Mouse (Mus musculus) stomach, postnatal 0 days (tissue): ENCODE data around the gene Gm44511. TPM values are rescaled to one million over a fixed set of nuclear protein-coding genes. Genes with fewer than 3 reads are reported as not detected.

Source experiments
- ATAC-seq: fragments of 200-750 bp; cut with Nextera tagmentation; 2 replicates; pipeline ENCODE4 v1.8.0; 2017; ENCODE audit not compliant: low FRiP score, low TSS enrichment
- DNase-seq: peaks from one replicate; pipeline ENCODE4 v3.0.0-alpha.2; 2016; ENCODE audit warnings: low spot score
- H3K27ac ChIP-seq: fragments of 300-500 bp; sonication (generic); replicated peaks from 2 replicates; pipeline ENCODE4 v1.5.1; 2014; ENCODE audit warnings: mild to moderate bottlenecking, control low read depth
- H3K27me3 ChIP-seq: fragments of 300-500 bp; sonication (generic); 2 replicates; pipeline ENCODE4 v1.6.1; 2014; ENCODE audit warnings: low read length; ENCODE audit not compliant: control insufficient read depth, insufficient read depth
- H3K36me3 ChIP-seq: fragments of 300-500 bp; sonication (generic); 2 replicates; pipeline ENCODE4 v1.6.1; 2014; ENCODE audit warnings: low read length, mixed read lengths; ENCODE audit not compliant: control insufficient read depth, insufficient read depth
- H3K4me1 ChIP-seq: fragments of 300-500 bp; sonication (generic); replicated peaks from 2 replicates; pipeline ENCODE4 v1.6.1; 2014; ENCODE audit warnings: antibody characterized with exemption; ENCODE audit not compliant: control insufficient read depth, insufficient read depth
- H3K4me2 ChIP-seq: fragments of 300-500 bp; sonication (generic); replicated peaks from 2 replicates; pipeline ENCODE4 v1.6.1; 2014; ENCODE audit warnings: low read depth, mild to moderate bottlenecking, control low read depth, moderate library complexity
- H3K4me3 ChIP-seq: fragments of 300-500 bp; sonication (generic); 2 replicates; pipeline ENCODE4 v1.5.1; 2014; ENCODE audit warnings: low read depth, low read length, control low read depth
- H3K9ac ChIP-seq: fragments of 300-500 bp; sonication (generic); 2 replicates; pipeline ENCODE4 v1.6.1; 2014; ENCODE audit warnings: mild to moderate bottlenecking, low read length, control low read depth, mixed read lengths
- H3K9me3 ChIP-seq: fragments of 300-500 bp; sonication (generic); 2 replicates; pipeline ENCODE4 v1.6.1; 2016; ENCODE audit warnings: low read length; ENCODE audit not compliant: control insufficient read depth
- CTCF ChIP-seq: IDR thresholded peaks from 2 replicates; pipeline ENCODE4 v1.5.1; 2016; ENCODE audit warnings: antibody characterized with exemption, low read depth, mild to moderate bottlenecking, moderate library complexity
- EP300 ChIP-seq: optimal IDR thresholded peaks from 2 replicates; pipeline ENCODE3; 2016; ENCODE audit warnings: antibody characterized with exemption
- WGBS: fragments of 180-500 bp; shearing (Covaris S2); extraction: QIAGEN DNeasy Blood & Tissue Kit; methylation state at CpG from one replicate; pipeline ENCODE4 v1.1.7; 2014; 5-methylcytosine and 5-hydroxymethylcytosine counted together
- polyA plus RNA-seq: library from polyadenylated mRNA; unstranded; fragments of >200 nt; fragmentation: Nextera tagmentation; extraction: Ambion mirVana; gene quantifications from 2 replicates; pipeline ENCODE4 v1.2.1, GENCODE M21; 2015

Gene Gm44511
- polyA plus RNA-seq, 1 experiment from 2014 or later: not detected

DNA sequence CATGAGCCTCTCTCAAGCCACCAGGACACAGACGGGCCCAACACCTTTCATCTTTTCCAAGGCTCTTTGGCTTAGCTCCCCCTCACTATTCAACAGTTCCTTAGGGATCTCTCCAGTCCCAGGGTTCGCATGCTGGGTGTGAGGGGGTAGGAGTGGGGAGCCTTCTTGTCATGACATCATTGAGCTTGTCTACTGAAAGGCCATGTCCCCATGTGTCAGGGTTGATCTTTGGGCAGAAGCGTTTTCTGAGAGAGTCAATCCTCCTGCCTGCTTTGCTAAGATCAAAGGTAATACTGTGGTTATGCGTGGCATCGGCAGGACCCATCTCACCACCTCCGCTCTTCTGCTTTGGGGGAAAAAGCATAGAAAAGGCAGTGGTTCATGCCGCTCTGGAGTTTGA is 88.7 kb downstream of the Gm44511 start:
- H3K27ac ChIP-seq: no peak overlapping the region
- DNase-seq (no peak), ATAC-seq (no peak)
- H3K27me3 ChIP-seq: no peaks in the 10 kb centered on the region
- H3K4me1 ChIP-seq: no peaks in the 10 kb centered on the region
- no peak overlapping the region for H3K9ac ChIP-seq
- WGBS: 88% methylated on average over 7 of the region's 7 CpGs
- TF ChIP-seq CTCF (no peak), EP300 (no peak)
- H3K36me3 ChIP-seq: no peaks in the 10 kb centered on the region
- H3K4me3 ChIP-seq: no peak overlapping the region
- H3K4me2 ChIP-seq: no peak overlapping the region
- no peaks in the 10 kb centered on the region for H3K9me3 ChIP-seq

DNA sequence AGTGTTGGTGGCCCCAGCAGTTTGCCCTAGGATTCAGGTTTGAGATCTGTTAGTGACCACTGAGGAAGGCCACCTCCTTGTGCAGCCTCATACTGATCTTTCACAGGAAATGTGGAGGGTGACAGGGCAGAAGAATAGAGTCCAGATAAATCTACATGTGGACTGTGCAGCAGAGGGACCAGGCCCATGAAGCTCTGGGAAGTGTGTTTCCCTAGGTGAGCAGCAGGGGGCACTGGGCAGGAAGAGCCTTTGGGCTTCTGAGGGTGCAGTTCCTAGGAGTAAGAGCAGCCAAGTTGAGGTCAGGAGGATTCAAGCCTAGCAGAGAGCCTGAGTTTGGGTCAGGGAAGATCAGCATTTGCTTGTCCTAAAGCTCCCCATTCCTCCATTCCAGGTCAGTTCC is 90.0 kb downstream of the Gm44511 start:
- no peaks in the 10 kb centered on the region for H3K9me3 ChIP-seq
- TF ChIP-seq EP300: no peak
- TF ChIP-seq CTCF: peak; percentile 51
- no peaks in the 10 kb centered on the region for H3K4me1 ChIP-seq
- H3K27ac ChIP-seq: no peak overlapping the region
- no peaks in the 10 kb centered on the region for H3K36me3 ChIP-seq
- H3K4me3 ChIP-seq: no peak overlapping the region
- no peak overlapping the region for H3K9ac ChIP-seq
- H3K27me3 ChIP-seq: no peaks in the 10 kb centered on the region
- H3K4me2 ChIP-seq: no peak overlapping the region
- ATAC-seq (no peak), DNase-seq (no peak)

DNA sequence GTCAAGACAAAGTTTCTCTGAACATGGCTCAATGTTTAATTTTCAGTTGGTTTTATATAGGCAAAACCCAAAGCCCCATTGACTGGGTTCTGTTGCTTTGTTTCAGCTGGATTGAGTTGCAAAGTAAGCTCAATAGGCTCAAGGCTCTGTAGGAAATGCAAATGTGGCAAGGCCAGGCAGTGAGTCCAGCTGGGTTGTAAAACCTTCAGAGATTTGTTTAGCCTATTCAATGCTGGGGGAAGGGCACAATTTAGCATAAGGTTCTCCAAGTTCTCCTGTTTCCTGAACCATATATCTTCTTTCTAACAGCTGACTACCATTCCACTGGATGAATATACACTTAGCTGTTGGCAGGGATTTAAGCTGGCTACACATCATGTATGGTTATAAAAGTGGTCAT is 91.2 kb downstream of the Gm44511 start:
- no peak for DNase-seq
- H3K4me3 ChIP-seq: no peak overlapping the region
- no peak overlapping the region for H3K9ac ChIP-seq
- TF ChIP-seq EP300 (no peak), CTCF (no peak)
- H3K27ac ChIP-seq: no peak overlapping the region
- H3K36me3 ChIP-seq: no peaks in the 10 kb centered on the region
- H3K27me3 ChIP-seq: no peaks in the 10 kb centered on the region
- H3K4me1 ChIP-seq: no peaks in the 10 kb centered on the region
- no peak for ATAC-seq
- H3K4me2 ChIP-seq: no peak overlapping the region
- H3K9me3 ChIP-seq: no peaks in the 10 kb centered on the region

GRCm38 (mm10) chr6:128733908-128734679 is 92.0 kb downstream of the Gm44511 start:
- Histone ChIP-seq H3K4me2 (no peak overlapping the region), H3K36me3 (no peaks in the 10 kb centered on the region), H3K4me1 (no peaks in the 10 kb centered on the region), H3K9me3 (no peaks in the 10 kb centered on the region), H3K4me3 (no peak overlapping the region), H3K27me3 (no peaks in the 10 kb centered on the region), H3K27ac (no peak overlapping the region), H3K9ac (no peak overlapping the region)
- no peak for DNase-seq
- WGBS: 64% methylated on average over 5 of the region's 5 CpGs
- ATAC-seq: no peak
- TF ChIP-seq EP300: no peak

GRCm38 (mm10) chr6:128732032-128732431 is 94.1 kb downstream of the Gm44511 start:
- no peak for ATAC-seq
- Histone ChIP-seq H3K4me1 (no peaks in the 10 kb centered on the region), H3K9ac (no peak overlapping the region), H3K27me3 (no peaks in the 10 kb centered on the region), H3K4me2 (no peak overlapping the region), H3K4me3 (no peak overlapping the region), H3K27ac (no peak overlapping the region), H3K9me3 (no peaks in the 10 kb centered on the region), H3K36me3 (no peaks in the 10 kb centered on the region)
- WGBS: 70% methylated on average over 3 of the region's 3 CpGs
- TF ChIP-seq EP300: no peak
- no peak for TF ChIP-seq CTCF
- no peak for DNase-seq

Other genes starting within 250 kb of the Gm44511 start
- 3.1 TPM in 2 replicates for gene A2ml1, start 244.7 kb downstream of the Gm44511 start, polyA plus RNA-seq
- not detected in 2 replicates for gene Klrb1a, start 202.8 kb downstream of the Gm44511 start, polyA plus RNA-seq
- 0.12 and 0.17 TPM in 2 replicates for gene Clec2h, start 163.9 kb downstream of the Gm44511 start, polyA plus RNA-seq
- gene Klrb1, start 103.3 kb downstream of the Gm44511 start, polyA plus RNA-seq: not detected in 2 replicates
- 0.07 and 0.18 TPM in 2 replicates for gene Klrb1c, start 37.1 kb downstream of the Gm44511 start, polyA plus RNA-seq
- 0.16 and 0.19 TPM in 2 replicates for gene Klrb1b, start within 50 bp of the Gm44511 start, polyA plus RNA-seq
- 0.06 and 0.17 TPM in 2 replicates for gene Clec2i, start 61.3 kb upstream of the Gm44511 start, polyA plus RNA-seq
- 0.59 and 0.68 TPM in 2 replicates for gene BC035044, start 64.8 kb upstream of the Gm44511 start, polyA plus RNA-seq
- gene Clec2g, start 108.1 kb upstream of the Gm44511 start, polyA plus RNA-seq: 3.6 and 3.8 TPM in 2 replicates
- gene Klrb1f, start 219.6 kb upstream of the Gm44511 start, polyA plus RNA-seq: 0.16 and 0.18 TPM in 2 replicates